Mouse (Mus musculus) testis, adult 2 months (tissue): ENCODE measurements around the gene Prim1. TPM values are rescaled to one million over a fixed set of nuclear protein-coding genes. Genes with fewer than 3 reads are reported as not detected.

ENCODE experiments used
- H3K27ac ChIP-seq: fragments of 200-500 bp; 2 replicates; pipeline ENCODE4 v1.5.1; 2012; ENCODE audit warnings: low read depth, low read length; ENCODE audit not compliant: control insufficient read depth, insufficient read depth
- H3K27me3 ChIP-seq: fragments of 200-500 bp; 2 replicates; pipeline ENCODE4 v1.6.1; 2012; ENCODE audit warnings: mild to moderate bottlenecking, low read length, moderate library complexity; ENCODE audit not compliant: control insufficient read depth, insufficient read depth
- H3K36me3 ChIP-seq: fragments of 200-500 bp; 2 replicates; pipeline ENCODE4 v1.6.1; 2012; ENCODE audit warnings: mild to moderate bottlenecking, low read length; ENCODE audit not compliant: control insufficient read depth, insufficient read depth
- H3K4me1 ChIP-seq: fragments of 200-500 bp; 2 replicates; pipeline ENCODE4 v1.6.1; 2012; ENCODE audit warnings: low read length; ENCODE audit not compliant: control insufficient read depth, insufficient read depth
- H3K4me3 ChIP-seq: fragments of 200-500 bp; 2 replicates; pipeline ENCODE4 v1.5.1; 2012; ENCODE audit warnings: low read depth, mild to moderate bottlenecking, low read length, moderate library complexity, mixed read lengths; ENCODE audit not compliant: control insufficient read depth
- CTCF ChIP-seq: fragments of 200-500 bp; IDR thresholded peaks from 2 replicates; pipeline ENCODE4 v1.5.1; 2012; ENCODE audit warnings: low read depth, mild to moderate bottlenecking, inconsistent platforms, low read length, moderate library complexity; ENCODE audit not compliant: control insufficient read depth, insufficient read depth, insufficient replicate concordance
- POLR2A ChIP-seq: fragments of 200-500 bp; IDR thresholded peaks from 2 replicates; pipeline ENCODE4 v1.6.1; 2012; ENCODE audit warnings: low read depth, mild to moderate bottlenecking, inconsistent platforms, low read length, moderate library complexity; ENCODE audit not compliant: control insufficient read depth
- polyA plus RNA-seq: library from polyadenylated mRNA; depleted of rRNA; stranded (reverse); fragments of >200 nt; gene quantifications from 2 replicates; pipeline ENCODE4 v1.2.3, GENCODE M21; 2012

Prim1 gene
- polyA plus RNA-seq, 1 experiment: 3.4 TPM

DNA sequence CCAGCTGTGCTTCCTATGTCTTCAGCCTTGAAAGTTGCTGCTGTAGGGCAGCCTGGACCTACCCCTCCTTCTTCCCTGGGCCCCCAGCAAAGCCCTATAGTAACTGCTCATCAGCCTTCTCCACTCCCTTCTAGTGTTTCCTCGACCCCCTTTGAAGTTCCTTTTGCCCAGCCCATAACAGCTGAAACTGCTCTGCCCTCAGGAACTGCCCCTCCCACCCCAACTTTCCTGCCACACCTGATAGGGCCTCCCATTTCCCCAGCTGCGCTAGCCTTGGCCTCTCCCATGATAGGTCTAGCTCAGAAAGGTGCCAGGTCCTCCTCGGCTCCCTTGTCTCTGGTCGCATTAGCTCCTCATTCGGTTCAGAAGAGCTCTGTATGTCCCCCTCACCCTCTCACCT lies 24.2 kb downstream of the Prim1 start:
- H3K4me1 ChIP-seq: peaks cover 7% of the 10 kb centered on the region

DNA sequence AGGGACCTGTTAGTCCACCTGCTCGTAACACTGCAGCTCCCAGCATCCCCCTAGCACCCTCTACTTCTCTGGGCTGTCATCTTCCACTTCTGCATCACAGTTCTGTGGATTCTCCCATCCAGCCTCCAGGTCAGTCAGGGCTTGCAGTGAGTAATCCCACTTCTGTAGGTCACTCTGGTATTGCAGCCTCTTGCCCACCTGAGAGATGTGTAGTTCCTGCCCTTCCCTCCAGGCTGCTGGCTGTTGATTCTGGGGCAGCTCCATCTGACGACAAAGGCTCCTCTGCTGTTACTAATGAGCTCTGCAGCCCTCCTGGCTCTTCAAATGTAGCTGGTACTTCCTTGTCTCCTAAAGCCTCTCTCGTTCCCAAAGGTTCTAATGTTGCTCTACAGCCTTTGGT lies 24.9 kb downstream of the Prim1 start:
- Histone ChIP-seq H3K27ac (no peak overlapping the region), H3K4me3 (no peak overlapping the region), H3K4me1 (peaks cover 3% of the 10 kb centered on the region), H3K36me3 (no peaks in the 10 kb centered on the region; the same call in none of the 2 replicates), H3K27me3 (no peaks in the 10 kb centered on the region)
- TF ChIP-seq POLR2A: no peak
- TF ChIP-seq CTCF: no peak

More for the DNA sequence above, 24.2 kb downstream of the Prim1 start:
- Histone ChIP-seq H3K4me3 (no peak overlapping the region), H3K36me3 (no peaks in the 10 kb centered on the region; the same call in none of the 2 replicates), H3K27ac (no peak overlapping the region), H3K27me3 (no peaks in the 10 kb centered on the region)
- TF ChIP-seq CTCF (no peak), POLR2A (no peak)

DNA sequence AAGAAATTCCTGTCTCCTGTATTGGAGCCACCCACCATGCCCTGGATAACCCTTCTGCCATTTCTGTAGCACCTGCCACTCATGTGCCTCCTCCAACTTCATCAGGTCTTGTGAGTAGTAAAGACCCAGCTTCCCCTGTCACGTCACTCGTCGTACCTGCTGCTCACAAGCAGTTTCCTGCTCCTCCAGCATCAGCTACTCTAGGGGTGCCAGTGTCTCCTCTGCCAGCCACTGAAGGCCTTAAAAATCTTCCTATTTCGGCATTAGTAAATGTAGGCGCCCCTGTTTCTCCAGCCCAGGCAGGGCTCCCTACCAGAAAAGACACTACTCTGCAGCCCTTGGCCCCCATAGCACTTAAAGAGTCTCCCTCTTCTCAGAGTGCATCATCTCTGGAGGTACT lies 25.3 kb downstream of the Prim1 start:
- Histone ChIP-seq H3K36me3 (no peaks in the 10 kb centered on the region; the same call in none of the 2 replicates), H3K27me3 (no peaks in the 10 kb centered on the region), H3K4me1 (peaks cover 2% of the 10 kb centered on the region), H3K4me3 (no peak overlapping the region), H3K27ac (no peak overlapping the region)
- TF ChIP-seq CTCF: no peak
- TF ChIP-seq POLR2A: no peak

DNA sequence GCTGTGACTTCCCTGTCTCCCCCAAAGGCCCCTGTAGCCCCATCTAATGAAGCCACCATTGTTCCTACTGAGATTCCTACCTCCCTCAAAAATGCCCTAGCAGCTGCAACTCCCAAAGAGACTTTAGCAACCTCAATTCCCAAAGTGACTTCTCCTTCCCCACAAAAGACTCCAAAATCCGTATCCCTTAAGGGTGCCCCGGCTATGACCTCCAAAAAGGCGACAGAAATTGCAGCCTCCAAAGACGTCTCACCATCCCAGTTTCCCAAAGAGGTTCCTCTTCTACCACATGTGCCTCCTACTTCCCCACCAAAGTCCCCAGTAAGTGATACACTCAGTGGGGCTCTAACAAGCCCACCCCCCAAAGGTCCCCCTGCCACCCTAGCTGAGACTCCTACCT lies 26.7 kb downstream of the Prim1 start:
- H3K36me3 ChIP-seq: no peaks in the 10 kb centered on the region; the same call in none of the 2 replicates
- no peak overlapping the region for H3K27ac ChIP-seq
- H3K4me1 ChIP-seq: peaks cover 2% of the 10 kb centered on the region
- H3K4me3 ChIP-seq: no peak overlapping the region
- no peak for TF ChIP-seq CTCF
- TF ChIP-seq POLR2A: no peak
- H3K27me3 ChIP-seq: no peaks in the 10 kb centered on the region

DNA sequence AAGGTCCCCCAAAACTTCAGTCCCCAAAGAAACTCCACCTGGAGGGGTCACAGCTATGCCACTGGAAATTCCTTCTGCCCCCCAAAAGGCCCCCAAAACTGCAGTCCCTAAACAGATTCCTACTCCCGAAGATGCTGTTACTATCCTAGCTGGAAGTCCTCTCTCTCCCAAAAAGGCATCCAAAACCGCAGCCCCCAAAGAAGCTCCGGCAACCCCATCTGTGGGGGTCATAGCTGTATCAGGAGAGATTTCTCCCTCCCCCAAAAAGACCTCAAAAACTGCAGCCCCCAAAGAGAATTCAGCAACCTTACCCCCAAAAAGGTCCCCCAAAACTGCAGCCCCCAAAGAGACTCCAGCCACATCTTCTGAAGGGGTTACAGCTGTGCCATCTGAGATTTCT lies 27.5 kb downstream of the Prim1 start:
- Histone ChIP-seq H3K4me1 (no peaks in the 10 kb centered on the region; the same call in 1 of the 2 replicates), H3K4me3 (no peak overlapping the region), H3K27me3 (no peaks in the 10 kb centered on the region), H3K27ac (no peak overlapping the region), H3K36me3 (no peaks in the 10 kb centered on the region; the same call in none of the 2 replicates)
- TF ChIP-seq POLR2A (no peak), CTCF (no peak)

DNA sequence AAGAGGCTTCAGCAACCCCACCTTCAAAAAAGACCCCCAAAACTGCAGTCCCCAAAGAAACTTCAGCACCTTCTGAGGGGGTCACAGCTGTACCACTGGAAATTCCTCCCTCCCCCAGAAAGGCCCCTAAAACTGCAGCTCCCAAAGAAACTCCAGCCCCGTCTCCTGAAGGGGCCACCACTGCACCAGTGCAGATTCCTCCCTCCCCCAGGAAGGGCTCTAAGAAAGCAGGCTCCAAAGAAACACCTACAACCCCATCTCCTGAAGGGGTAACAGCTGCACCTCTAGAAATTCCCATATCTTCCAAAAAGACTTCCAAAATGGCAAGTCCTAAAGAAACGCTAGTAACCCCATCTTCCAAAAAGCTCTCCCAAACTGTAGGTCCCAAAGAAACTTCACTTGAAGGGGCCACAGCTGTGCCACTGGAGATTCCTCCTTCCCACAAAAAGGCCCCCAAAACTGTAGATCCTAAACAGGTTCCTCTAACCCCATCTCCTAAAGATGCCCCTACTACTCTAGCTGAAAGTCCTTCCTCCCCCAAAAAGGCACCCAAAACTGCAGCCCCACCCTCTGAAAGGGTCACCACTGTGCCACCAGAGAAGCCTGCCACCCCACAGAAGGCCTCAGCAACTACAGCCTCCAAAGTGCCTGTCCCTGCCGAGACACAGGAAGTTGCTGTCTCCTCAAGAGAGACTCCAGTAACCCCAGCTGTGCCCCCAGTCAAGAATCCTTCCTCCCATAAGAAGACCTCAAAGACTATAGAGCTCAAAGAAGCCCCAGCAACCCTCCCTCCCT lies 28.3 kb downstream of the Prim1 start:
- no peak overlapping the region for H3K27ac ChIP-seq
- H3K4me3 ChIP-seq: no peak overlapping the region
- no peaks in the 10 kb centered on the region; the same call in none of the 2 replicates for H3K36me3 ChIP-seq
- TF ChIP-seq POLR2A (no peak), CTCF (no peak)
- H3K4me1 ChIP-seq: no peaks in the 10 kb centered on the region; the same call in 1 of the 2 replicates
- no peaks in the 10 kb centered on the region for H3K27me3 ChIP-seq

DNA sequence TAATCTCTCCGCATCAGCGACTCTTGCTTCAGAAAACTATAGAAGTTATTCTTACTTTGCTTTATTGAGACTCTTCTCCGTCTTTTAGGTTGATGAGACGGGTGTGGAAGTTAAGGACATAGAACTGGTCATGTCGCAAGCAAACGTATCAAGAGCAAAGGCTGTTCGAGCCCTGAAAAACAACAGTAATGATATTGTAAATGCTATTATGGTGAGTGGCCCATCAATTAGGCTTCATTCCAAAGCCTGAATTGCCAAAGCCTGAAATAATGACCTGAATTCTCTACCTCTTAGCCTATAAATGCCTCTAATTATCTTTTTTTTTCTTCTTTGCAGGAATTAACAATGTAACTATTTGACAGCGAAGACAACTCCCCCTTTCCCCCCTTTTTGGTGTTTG lies 33.2 kb downstream of the Prim1 start:
- no peaks in the 10 kb centered on the region for H3K36me3 ChIP-seq
- H3K4me3 ChIP-seq: no peak overlapping the region
- H3K27me3 ChIP-seq: no peaks in the 10 kb centered on the region
- no peaks in the 10 kb centered on the region for H3K4me1 ChIP-seq
- no peak overlapping the region for H3K27ac ChIP-seq
- TF ChIP-seq POLR2A (no peak), CTCF (no peak)

DNA sequence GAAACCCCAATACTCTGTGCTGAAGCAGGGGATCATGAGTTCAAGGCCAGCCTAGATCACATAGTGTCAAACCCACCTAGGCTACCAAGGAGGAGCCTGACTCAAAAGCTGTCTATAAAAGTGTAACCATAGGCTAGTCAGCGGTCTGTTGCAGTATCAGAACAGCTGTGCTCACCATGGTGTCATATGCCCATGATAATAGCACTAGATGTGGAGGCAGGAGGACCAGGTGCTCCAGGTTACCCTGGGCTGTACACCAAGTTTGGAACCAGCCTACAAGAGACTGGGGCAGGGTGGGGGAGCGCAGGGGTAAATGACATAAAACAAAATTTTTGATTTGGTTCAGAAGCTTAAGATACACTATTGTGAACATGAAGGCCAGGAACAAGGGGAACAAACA lies 34.8 kb downstream of the Prim1 start:
- H3K4me3 ChIP-seq: no peak overlapping the region
- TF ChIP-seq POLR2A (no peak), CTCF (no peak)
- no peaks in the 10 kb centered on the region for H3K27me3 ChIP-seq
- no peaks in the 10 kb centered on the region for H3K36me3 ChIP-seq
- no peaks in the 10 kb centered on the region for H3K4me1 ChIP-seq
- H3K27ac ChIP-seq: no peak overlapping the region
